8 mouse cellular contexts compared by ENCODE assay signal in the genomic region with DNA sequence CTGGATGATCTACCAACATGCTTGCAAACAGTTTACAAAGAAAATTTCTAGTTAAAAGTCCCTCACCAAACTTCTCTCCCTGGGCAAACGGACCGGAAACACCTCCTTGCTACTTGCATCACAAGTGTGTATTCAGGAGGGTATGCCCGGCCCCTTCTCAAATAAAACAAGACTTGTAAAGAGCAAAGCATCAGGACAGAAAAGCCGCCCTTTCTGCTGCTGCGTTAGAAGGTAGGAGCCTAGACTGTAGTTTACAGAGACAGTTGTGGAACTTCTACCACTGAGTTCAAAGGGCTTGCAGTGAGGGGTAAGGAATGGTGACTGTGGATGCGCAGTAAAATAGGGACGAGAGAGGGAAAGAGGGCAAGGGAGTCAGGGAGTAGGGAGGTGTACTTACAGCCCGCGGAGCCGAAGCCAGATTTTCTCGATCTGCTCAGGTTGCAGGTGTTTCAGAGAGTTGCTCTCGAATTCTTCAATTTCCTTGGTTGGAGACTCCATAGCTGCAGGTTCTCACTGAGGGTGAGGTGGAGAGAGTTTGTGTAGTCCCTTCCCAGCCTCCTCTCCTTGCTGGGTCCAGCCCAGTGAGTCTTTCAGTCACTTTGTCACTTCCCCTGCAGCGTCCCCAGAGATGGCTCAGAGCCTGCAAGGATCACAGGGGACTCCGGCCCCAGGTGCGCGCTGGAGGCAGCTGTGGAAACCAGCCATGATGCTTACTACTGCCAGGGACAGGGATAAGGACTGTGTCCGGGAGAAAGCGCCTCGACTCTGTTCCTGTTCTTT.
DNase-seq lines count a peak whose midpoint lies in the region; ATAC-seq and TF ChIP-seq lines count a peak whose summit lies in the region.

No protein-coding gene starts in this region.

- peaks cover 36% of the 10 kb centered on the region for H3K27me3 ChIP-seq in embryonic facial prominence, embryonic 13.5 days
- H3K27me3 ChIP-seq in hindbrain, embryonic 13.5 days: 0 out of 2 replicates have a peak, but pooled peaks cover 4% of the 10 kb centered on the region
- no peaks in the 10 kb centered on the region for H3K27me3 ChIP-seq in neural tube, embryonic 11.5 days (ENCODE audit: control insufficient read depth, insufficient read depth, low read length)

- peak overlapping the region; percentile 43 for H3K4me3 ChIP-seq in left cerebral cortex, adult 2 months
- H3K4me3 ChIP-seq in embryonic facial prominence, embryonic 13.5 days: peak overlapping the region; percentile 42
- H3K4me3 ChIP-seq in hindbrain, embryonic 13.5 days: peak overlapping the region; percentile 58
- H3K4me3 ChIP-seq in neural tube, embryonic 11.5 days (ENCODE audit: low read depth, low read length): peak overlapping the region; percentile 43

- H3K27ac ChIP-seq in left cerebral cortex, adult 2 months: no peak overlapping the region
- H3K27ac ChIP-seq in embryonic facial prominence, embryonic 13.5 days: no peak overlapping the region
- H3K27ac ChIP-seq in hindbrain, embryonic 13.5 days: peak overlapping the region; percentile 80
- no peak overlapping the region for H3K27ac ChIP-seq in neural tube, embryonic 11.5 days (ENCODE audit: low read depth, low read length)

- no peak for ATAC-seq in embryonic facial prominence, embryonic 13.5 days (ENCODE audit: insufficient number of reproducible peaks, insufficient read depth, low FRiP score, low TSS enrichment, low read depth)
- peak; percentile 79 for ATAC-seq in hindbrain, embryonic 13.5 days (ENCODE audit: low FRiP score)
- peak; percentile 71 for ATAC-seq in neural tube, embryonic 11.5 days (ENCODE audit: insufficient read depth, low FRiP score, low TSS enrichment)

- H3K4me1 ChIP-seq in embryonic facial prominence, embryonic 13.5 days: peaks cover 14% of the 10 kb centered on the region
- peaks cover 36% of the 10 kb centered on the region for H3K4me1 ChIP-seq in hindbrain, embryonic 13.5 days (replicated peaks)
- H3K4me1 ChIP-seq in neural tube, embryonic 11.5 days (ENCODE audit: control insufficient read depth, insufficient read depth, low read length): no peaks in the 10 kb centered on the region

- no peak for DNase-seq in left cerebral cortex, adult 2 months (ENCODE audit: extremely low spot score in 1 of 2, low spot score in 2 of 2)
- no peak for DNase-seq in left cerebral cortex, adult 11 months (ENCODE audit: low spot score)
- DNase-seq in neural tube, embryonic 11.5 days (ENCODE audit: low spot score): peak; percentile 40
- DNase-seq in adrenal gland, adult 2 months: no peak
- DNase-seq in adipocyte (ENCODE audit: low spot score): no peak
- no peak for DNase-seq in adrenal gland, postnatal 36 days

- peak overlapping the region; percentile 65 for H3K9ac ChIP-seq in embryonic facial prominence, embryonic 13.5 days
- H3K9ac ChIP-seq in hindbrain, embryonic 13.5 days: peak overlapping the region; percentile 81
- H3K9ac ChIP-seq in neural tube, embryonic 11.5 days (ENCODE audit: low read length): peak overlapping the region; percentile 61

- no peaks in the 10 kb centered on the region for H3K36me3 ChIP-seq in embryonic facial prominence, embryonic 13.5 days
- H3K36me3 ChIP-seq in hindbrain, embryonic 13.5 days: no peaks in the 10 kb centered on the region
- no peaks in the 10 kb centered on the region for H3K36me3 ChIP-seq in neural tube, embryonic 11.5 days (ENCODE audit: control insufficient read depth, insufficient read depth, low read length)

- TF ChIP-seq CTCF in left cerebral cortex, adult 2 months (IDR thresholded peaks at IDR 0.05): no peak

- no peaks in the 10 kb centered on the region for H3K9me3 ChIP-seq in embryonic facial prominence, embryonic 13.5 days
- no peaks in the 10 kb centered on the region for H3K9me3 ChIP-seq in hindbrain, embryonic 13.5 days
- H3K9me3 ChIP-seq in neural tube, embryonic 11.5 days (ENCODE audit: control insufficient read depth, low read length): no peaks in the 10 kb centered on the region

- 2% methylated on average over 19 of the region's 19 CpGs for WGBS in embryonic facial prominence, embryonic 13.5 days
- whole genome bisulfite sequencing in hindbrain, embryonic 13.5 days: 1% methylated on average over 19 of the region's 19 CpGs
- WGBS in neural tube, embryonic 11.5 days: 3% methylated on average over 19 of the region's 19 CpGs

- intact Hi-C loops in left cerebral cortex, adult 2 months (cut with DNase I): no loop called here

- H3K4me2 ChIP-seq in embryonic facial prominence, embryonic 13.5 days: peak overlapping the region; percentile 78
- peak overlapping the region; percentile 94 for H3K4me2 ChIP-seq in hindbrain, embryonic 13.5 days
- peak overlapping the region; percentile 94 for H3K4me2 ChIP-seq in neural tube, embryonic 11.5 days (ENCODE audit: low read depth)
